Mouse (Mus musculus): Measurements from ENCODE around the gene Baz1b. TPM values are rescaled to one million over a fixed set of nuclear protein-coding genes. Genes with fewer than 3 reads are reported as not detected.
A peak's percentile ranks its signal among the peaks of the same experiment; 100 is the strongest.

The Baz1b gene
- polyA plus RNA-seq, 1 experiment from 2014 or later = 61.5 TPM

- no peak for DNase-seq (ENCODE audit: low spot score)
- H3K4me3 ChIP-seq = no peak overlapping the region
- peaks cover 38% of the 10 kb centered on the region for H3K36me3 ChIP-seq (replicated peaks)
- no peaks in the 10 kb centered on the region for H3K9me3 ChIP-seq
- 89% methylated on average over 4 of the region's 4 CpGs for WGBS
- peaks cover 15% of the 10 kb centered on the region for H3K4me1 ChIP-seq
- no peaks in the 10 kb centered on the region for H3K27me3 ChIP-seq (replicated peaks; ENCODE audit: low read depth, poor library complexity, severe bottlenecking)
- H3K27ac ChIP-seq (replicated peaks) = no peak overlapping the region
Observed at GRCm38 (mm10) chr5:135166909-135167308, 20.2 kb upstream of the Baz1b start.

DNA sequence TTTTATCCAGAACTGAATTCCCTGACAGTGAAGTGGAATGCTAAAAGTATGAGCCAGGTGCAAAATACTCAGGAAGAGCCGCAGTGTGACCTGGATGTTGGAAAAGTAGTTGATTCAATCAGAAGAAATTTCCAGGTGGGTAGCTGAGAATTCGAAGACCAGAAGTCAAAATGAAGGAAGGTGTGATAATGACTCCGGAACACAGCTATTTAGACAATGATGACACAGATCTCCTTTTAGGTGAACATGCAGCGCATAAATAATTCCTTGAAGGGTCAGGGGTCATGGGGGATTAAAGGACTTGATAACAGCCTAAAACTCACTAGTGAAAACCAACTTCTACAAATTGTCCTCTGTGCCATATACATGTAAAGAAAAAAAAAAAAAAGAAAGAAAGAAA lies 19.6 kb upstream of the Baz1b start:
- Histone ChIP-seq H3K4me3 (peak overlapping the region; percentile 78; the same call in 1 of the 2 replicates), H3K27me3 (replicated peaks; ENCODE audit: low read depth, poor library complexity, severe bottlenecking) (no peaks in the 10 kb centered on the region), H3K4me1 (peaks cover 15% of the 10 kb centered on the region), H3K27ac (replicated peaks) (no peak overlapping the region), H3K9me3 (no peaks in the 10 kb centered on the region), H3K36me3 (replicated peaks) (peaks cover 38% of the 10 kb centered on the region)
- DNase-seq (ENCODE audit: low spot score) = no peak
- 96% methylated on average over 4 of the region's 4 CpGs for WGBS

GRCm38 (mm10) chr5:135168063-135169062 lies 18.7 kb upstream of the Baz1b start, which contains the start of gene Bcl7b:
Gene Bcl7b (plus strand): TSS chr5:135168283.
- WGBS = 2% methylated on average over 95 of the region's 95 CpGs
- Histone ChIP-seq H3K4me3 (peak within 1 kb of the TSS; percentile 78), H3K27ac (replicated peaks) (peak within 1 kb of the TSS; percentile 98), H3K27me3 (replicated peaks; ENCODE audit: low read depth, poor library complexity, severe bottlenecking) (no peaks in the 10 kb centered on the region), H3K9me3 (no peaks in the 10 kb centered on the region), H3K4me1 (peaks cover 15% of the 10 kb centered on the region), H3K36me3 (replicated peaks) (peaks cover 39% of the 10 kb centered on the region)
- peak; percentile 99 for DNase-seq (ENCODE audit: low spot score)

- H3K27me3 ChIP-seq (replicated peaks; ENCODE audit: low read depth, poor library complexity, severe bottlenecking) = no peaks in the 10 kb centered on the region
- H3K36me3 ChIP-seq (replicated peaks) = peaks cover 44% of the 10 kb centered on the region
- peak overlapping the region; percentile 78 for H3K4me3 ChIP-seq
- peaks cover 15% of the 10 kb centered on the region for H3K4me1 ChIP-seq
- DNase-seq (ENCODE audit: low spot score) = no peak
- WGBS = 90% methylated on average over 5 of the region's 5 CpGs
- no peaks in the 10 kb centered on the region for H3K9me3 ChIP-seq
- H3K27ac ChIP-seq (replicated peaks) = peak overlapping the region; percentile 98
Observed at GRCm38 (mm10) chr5:135169479-135169878, 17.6 kb upstream of the Baz1b start.

DNA sequence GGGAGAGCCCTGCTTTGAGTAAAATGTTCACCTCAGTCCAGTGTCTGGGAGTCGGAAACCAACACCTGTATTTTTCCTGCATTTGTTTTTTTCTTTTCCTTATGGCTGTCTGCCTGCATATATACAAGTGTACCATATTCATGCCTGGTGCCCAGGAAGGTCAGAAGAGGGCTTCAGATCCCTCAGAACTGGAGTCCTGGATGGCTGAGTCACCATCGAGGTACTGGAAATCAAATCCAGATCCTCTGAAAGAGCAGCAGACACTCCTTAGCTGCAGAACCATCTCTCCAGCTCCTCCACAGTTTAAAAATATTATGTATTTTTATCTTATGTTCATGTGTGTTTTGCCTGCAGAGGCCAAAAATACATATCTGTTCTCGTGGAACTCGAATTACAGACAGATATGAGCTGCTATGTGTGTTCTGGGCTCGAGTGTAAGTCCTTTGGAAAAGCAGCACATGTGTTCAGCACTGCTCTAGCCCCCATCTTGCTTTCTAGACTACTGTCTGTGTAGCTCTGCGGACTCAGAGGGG lies 15.3 kb upstream of the Baz1b start:
- Histone ChIP-seq H3K27ac (replicated peaks) (no peak overlapping the region), H3K36me3 (replicated peaks) (peaks cover 65% of the 10 kb centered on the region), H3K4me1 (peaks cover 15% of the 10 kb centered on the region), H3K27me3 (replicated peaks; ENCODE audit: low read depth, poor library complexity, severe bottlenecking) (no peaks in the 10 kb centered on the region), H3K4me3 (no peak overlapping the region), H3K9me3 (no peaks in the 10 kb centered on the region)
- WGBS = 88% methylated on average over 6 of the region's 6 CpGs
- DNase-seq (ENCODE audit: low spot score) = no peak

DNA sequence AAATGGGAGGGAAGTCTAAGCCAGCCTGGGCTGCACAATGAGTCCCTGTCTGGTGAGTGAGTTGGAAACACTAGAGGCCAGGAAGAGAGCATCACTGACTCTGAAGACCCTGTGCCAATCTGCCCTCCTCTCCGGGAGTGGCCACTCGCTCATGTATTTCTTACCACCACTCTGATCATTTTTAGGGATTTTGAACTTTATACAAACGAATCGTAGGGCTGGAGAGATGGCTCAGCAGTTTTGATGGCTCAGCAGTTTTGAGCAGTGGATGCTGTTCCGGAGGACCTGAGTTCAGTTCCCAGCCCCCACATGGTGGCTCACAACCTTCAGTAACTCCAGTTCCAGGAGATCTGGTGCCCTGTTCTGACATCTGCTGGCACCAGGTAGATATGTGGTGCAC lies 14.1 kb upstream of the Baz1b start:
- Histone ChIP-seq H3K27me3 (replicated peaks; ENCODE audit: low read depth, poor library complexity, severe bottlenecking) (no peaks in the 10 kb centered on the region), H3K9me3 (no peaks in the 10 kb centered on the region), H3K36me3 (replicated peaks) (peaks cover 77% of the 10 kb centered on the region), H3K4me1 (peaks cover 13% of the 10 kb centered on the region), H3K4me3 (no peak overlapping the region), H3K27ac (replicated peaks) (no peak overlapping the region)
- DNase-seq (ENCODE audit: low spot score) = no peak
- 93% methylated on average over 5 of the region's 5 CpGs for WGBS

GRCm38 (mm10) chr5:135175086-135175485 lies 12.0 kb upstream of the Baz1b start:
- Histone ChIP-seq H3K27ac (replicated peaks) (no peak overlapping the region), H3K27me3 (replicated peaks; ENCODE audit: low read depth, poor library complexity, severe bottlenecking) (no peaks in the 10 kb centered on the region), H3K4me1 (peaks cover under 1% of the 10 kb centered on the region), H3K4me3 (no peak overlapping the region), H3K36me3 (replicated peaks) (peaks cover 95% of the 10 kb centered on the region), H3K9me3 (no peaks in the 10 kb centered on the region)
- DNase-seq (ENCODE audit: low spot score) = no peak

DNA sequence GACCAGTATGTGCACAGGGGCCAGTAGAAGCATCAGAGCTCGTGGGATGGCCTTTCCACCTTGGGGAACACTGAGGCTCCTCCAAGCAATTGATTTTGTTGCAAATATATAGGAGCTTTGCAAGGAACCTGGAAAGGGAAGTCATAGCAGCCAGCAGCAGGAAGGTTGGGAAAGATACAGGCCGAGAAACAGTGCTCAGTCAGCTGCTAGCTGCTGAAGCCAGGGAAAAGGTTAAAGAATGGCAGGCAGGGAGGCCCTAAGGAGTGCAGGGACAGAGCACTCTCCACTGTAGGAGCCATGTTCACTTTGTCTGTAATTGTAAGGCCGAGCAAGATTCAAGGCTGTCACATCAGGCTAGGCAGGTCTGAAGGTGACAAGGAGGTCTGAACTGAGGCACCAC lies 8.5 kb upstream of the Baz1b start:
- Histone ChIP-seq H3K27me3 (replicated peaks; ENCODE audit: low read depth, poor library complexity, severe bottlenecking) (no peaks in the 10 kb centered on the region), H3K36me3 (replicated peaks) (peaks cover 98% of the 10 kb centered on the region), H3K9me3 (no peaks in the 10 kb centered on the region), H3K27ac (replicated peaks) (no peak overlapping the region), H3K4me3 (no peak overlapping the region), H3K4me1 (no peaks in the 10 kb centered on the region)
- DNase-seq (ENCODE audit: low spot score) = no peak
- 78% methylated on average over 3 of the region's 3 CpGs for WGBS

GRCm38 (mm10) chr5:135178996-135179395 lies 8.1 kb upstream of the Baz1b start:
- H3K36me3 ChIP-seq (replicated peaks) = peaks cover 95% of the 10 kb centered on the region
- DNase-seq (ENCODE audit: low spot score) = no peak
- no peaks in the 10 kb centered on the region for H3K27me3 ChIP-seq (replicated peaks; ENCODE audit: low read depth, poor library complexity, severe bottlenecking)
- no peak overlapping the region for H3K4me3 ChIP-seq
- no peaks in the 10 kb centered on the region for H3K4me1 ChIP-seq
- H3K9me3 ChIP-seq = no peaks in the 10 kb centered on the region
- WGBS = 90% methylated on average over 4 of the region's 4 CpGs
- H3K27ac ChIP-seq (replicated peaks) = no peak overlapping the region

GRCm38 (mm10) chr5:135179616-135180015 lies 7.4 kb upstream of the Baz1b start:
- H3K27ac ChIP-seq (replicated peaks) = no peak overlapping the region
- 93% methylated on average over 7 of the region's 7 CpGs for whole genome bisulfite sequencing
- H3K4me1 ChIP-seq = no peaks in the 10 kb centered on the region
- H3K9me3 ChIP-seq = peaks cover 2% of the 10 kb centered on the region; the same call in 1 of the 2 replicates
- H3K4me3 ChIP-seq = no peak overlapping the region
- no peaks in the 10 kb centered on the region for H3K27me3 ChIP-seq (replicated peaks; ENCODE audit: low read depth, poor library complexity, severe bottlenecking)
- H3K36me3 ChIP-seq (replicated peaks) = peaks cover 89% of the 10 kb centered on the region
- DNase-seq (ENCODE audit: low spot score) = no peak

DNA sequence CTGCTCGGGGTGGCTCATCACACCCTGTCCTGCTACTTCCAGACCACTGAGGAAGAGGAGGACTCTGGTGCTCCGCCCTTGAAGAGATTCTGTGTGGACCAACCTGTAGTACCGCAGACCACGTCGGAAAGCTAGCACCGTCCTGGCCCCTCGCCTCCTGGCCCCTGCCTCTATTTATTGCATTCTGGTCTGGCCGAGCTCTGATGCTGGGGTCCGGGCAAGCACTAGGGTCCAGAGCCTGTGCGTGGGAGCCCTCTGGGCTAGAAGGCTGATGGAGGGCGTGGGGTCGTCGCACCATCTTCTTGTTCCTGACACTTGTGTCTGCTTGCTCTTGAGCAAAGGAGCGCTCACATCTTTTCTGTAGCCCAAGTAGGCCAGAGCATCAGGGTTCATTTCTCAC lies 6.3 kb upstream of the Baz1b start:
- Histone ChIP-seq H3K36me3 (replicated peaks) (peaks cover 77% of the 10 kb centered on the region), H3K27ac (replicated peaks) (no peak overlapping the region), H3K27me3 (replicated peaks; ENCODE audit: low read depth, poor library complexity, severe bottlenecking) (no peaks in the 10 kb centered on the region), H3K9me3 (peaks cover 6% of the 10 kb centered on the region; the same call in 1 of the 2 replicates), H3K4me1 (no peaks in the 10 kb centered on the region), H3K4me3 (no peak overlapping the region)
- 91% methylated on average over 14 of the region's 14 CpGs for WGBS
- DNase-seq (ENCODE audit: low spot score) = no peak

DNA sequence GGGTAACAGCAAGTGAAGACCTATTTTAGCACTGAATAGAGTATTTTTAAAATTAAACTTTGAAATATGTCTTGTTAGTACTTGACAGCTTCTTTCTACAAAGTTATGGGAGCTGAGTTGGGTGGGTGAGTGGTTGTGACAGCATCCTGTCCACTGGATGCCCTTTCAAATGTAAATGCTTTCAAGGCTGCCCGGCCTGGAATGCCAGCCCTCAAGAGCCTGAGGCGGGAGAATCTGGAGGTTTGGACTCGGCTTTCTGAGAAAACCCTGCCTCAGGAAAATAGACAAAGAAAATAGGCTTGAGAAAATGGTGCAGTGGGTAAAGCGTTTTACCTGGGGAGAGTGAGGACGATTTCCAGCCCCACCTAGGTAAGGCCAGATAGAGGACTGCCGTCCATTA lies 5.3 kb upstream of the Baz1b start:
- peaks cover 69% of the 10 kb centered on the region for H3K36me3 ChIP-seq (replicated peaks)
- 0 out of 2 replicates have a peak, but pooled peaks cover 5% of the 10 kb centered on the region for H3K4me1 ChIP-seq
- H3K9me3 ChIP-seq = peaks cover 6% of the 10 kb centered on the region; the same call in 1 of the 2 replicates
- no peaks in the 10 kb centered on the region for H3K27me3 ChIP-seq (replicated peaks; ENCODE audit: low read depth, poor library complexity, severe bottlenecking)
- no peak overlapping the region for H3K27ac ChIP-seq (replicated peaks)
- no peak for DNase-seq (ENCODE audit: low spot score)
- H3K4me3 ChIP-seq = no peak overlapping the region
- WGBS = 76% methylated on average over 6 of the region's 6 CpGs

Data from embryonic facial prominence, embryonic 10.5 days (tissue).